Mouse (Mus musculus) liver, embryonic 14.5 days (tissue): ENCODE data around the gene Hsd17b3.

Source experiments
- CTCF ChIP-seq: IDR thresholded peaks from 2 replicates; pipeline ENCODE4 v1.5.1; 2016; ENCODE audit warnings: antibody characterized with exemption, low read depth, control low read depth
- EP300 ChIP-seq: IDR thresholded peaks from 2 replicates; pipeline ENCODE4 v1.6.1; 2016; ENCODE audit warnings: antibody characterized with exemption, low read depth

DNA sequence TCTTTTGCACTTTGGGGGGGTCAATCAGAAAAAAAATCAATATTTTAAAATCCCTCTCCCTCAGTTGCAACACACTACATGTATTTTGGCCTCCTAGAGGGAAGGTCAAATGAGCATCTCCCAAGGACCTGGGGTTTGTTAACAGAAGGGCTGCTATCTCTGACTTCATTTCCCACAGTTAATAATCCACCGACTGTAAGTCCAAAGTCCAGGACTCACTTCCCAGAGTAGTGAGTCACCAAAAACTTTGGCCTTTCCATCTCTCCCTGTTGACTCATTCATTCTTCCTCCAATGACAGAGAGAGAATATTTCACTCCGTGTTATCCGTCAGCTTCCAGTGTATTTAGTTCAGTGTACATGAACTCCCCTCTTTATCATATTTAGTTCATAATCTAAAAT is 16.7 kb upstream of the Hsd17b3 start:
- TF ChIP-seq EP300 (no peak), CTCF (no peak)
